Mouse (Mus musculus) intestine, embryonic 16.5 days (tissue): ENCODE results near the gene Triml2. TPM values are rescaled to one million over a fixed set of nuclear protein-coding genes. Genes with fewer than 3 reads are reported as not detected.
A peak's percentile ranks its signal among the peaks of the same experiment; 100 is the strongest.

Experiments
- ATAC-seq: fragments of 200-750 bp; cut with Nextera tagmentation; 2 replicates; pipeline ENCODE4 v1.8.0; 2017; ENCODE audit warnings: moderate TSS enrichment, moderate library complexity
- H3K27ac ChIP-seq: fragments of 300-500 bp; sonication (generic); 2 replicates; pipeline ENCODE4 v1.5.1; 2014; ENCODE audit warnings: mild to moderate bottlenecking, low read length
- H3K27me3 ChIP-seq: fragments of 300-500 bp; sonication (generic); replicated peaks from 2 replicates; pipeline ENCODE4 v1.6.1; 2014; ENCODE audit warnings: low read length, control low read depth, mixed read lengths; ENCODE audit not compliant: control insufficient read depth, insufficient read depth
- H3K36me3 ChIP-seq: fragments of 300-500 bp; sonication (generic); 2 replicates; pipeline ENCODE4 v1.6.1; 2014; ENCODE audit warnings: low read length, control low read depth; ENCODE audit not compliant: control insufficient read depth, insufficient read depth
- H3K4me1 ChIP-seq: fragments of 300-500 bp; sonication (generic); 2 replicates; pipeline ENCODE4 v1.6.1; 2014; ENCODE audit warnings: low read length, control low read depth, mixed read lengths; ENCODE audit not compliant: control insufficient read depth, insufficient read depth
- H3K4me2 ChIP-seq: fragments of 300-500 bp; sonication (generic); 2 replicates; pipeline ENCODE4 v1.6.1; 2014; ENCODE audit warnings: low read depth, low read length, control low read depth
- H3K4me3 ChIP-seq: fragments of 300-500 bp; sonication (generic); 2 replicates; pipeline ENCODE4 v1.5.1; 2014; ENCODE audit warnings: mild to moderate bottlenecking, low read length
- H3K9ac ChIP-seq: fragments of 300-500 bp; sonication (generic); 2 replicates; pipeline ENCODE4 v1.6.1; 2014; ENCODE audit warnings: low read depth, low read length
- H3K9me3 ChIP-seq: fragments of 300-500 bp; sonication (generic); 2 replicates; pipeline ENCODE4 v1.6.1; 2016; ENCODE audit warnings: low read length, control low read depth; ENCODE audit not compliant: control insufficient read depth
- WGBS: fragments of 180-500 bp; shearing (Covaris S2); extraction: QIAGEN DNeasy Blood & Tissue Kit; methylation state at CpG from one replicate; pipeline ENCODE4 v1.1.7; 2014; 5-methylcytosine and 5-hydroxymethylcytosine counted together
- polyA plus RNA-seq: library from polyadenylated mRNA; unstranded; fragments of >200 nt; fragmentation: Nextera tagmentation; extraction: Ambion mirVana; gene quantifications from 2 replicates; pipeline ENCODE4 v1.2.1, GENCODE M21; 2015

The Triml2 gene
- polyA plus RNA-seq, 1 experiment from 2014 or later, result not detected

- H3K27ac ChIP-seq, result no peak overlapping the region
- H3K36me3 ChIP-seq, result no peaks in the 10 kb centered on the region
- no peaks in the 10 kb centered on the region for H3K4me1 ChIP-seq
- no peak overlapping the region for H3K4me3 ChIP-seq
- peak; percentile 94 for ATAC-seq
- H3K27me3 ChIP-seq, result no peaks in the 10 kb centered on the region
- H3K9me3 ChIP-seq, result no peaks in the 10 kb centered on the region
- 27% methylated on average over 4 of the region's 4 CpGs for WGBS
- H3K9ac ChIP-seq, result no peak overlapping the region
- no peak overlapping the region for H3K4me2 ChIP-seq
These were observed 1.2 kb upstream of the Triml2 start for GRCm38 (mm10) chr8:43179189-43179588.

GRCm38 (mm10) chr8:43182281-43182680 is 1.9 kb downstream of the Triml2 start:
- Histone ChIP-seq H3K27ac (no peak overlapping the region), H3K4me3 (no peak overlapping the region), H3K36me3 (no peaks in the 10 kb centered on the region), H3K9me3 (no peaks in the 10 kb centered on the region), H3K9ac (no peak overlapping the region), H3K27me3 (no peaks in the 10 kb centered on the region), H3K4me1 (no peaks in the 10 kb centered on the region), H3K4me2 (no peak overlapping the region)
- 86% methylated on average over 2 of the region's 2 CpGs for WGBS
- ATAC-seq, result no peak

- no peak overlapping the region for H3K9ac ChIP-seq
- H3K4me3 ChIP-seq, result no peak overlapping the region
- H3K9me3 ChIP-seq, result no peaks in the 10 kb centered on the region
- no peaks in the 10 kb centered on the region for H3K36me3 ChIP-seq
- ATAC-seq, result no peak
- no peaks in the 10 kb centered on the region for H3K4me1 ChIP-seq
- H3K27ac ChIP-seq, result no peak overlapping the region
- no peak overlapping the region for H3K4me2 ChIP-seq
- no peaks in the 10 kb centered on the region for H3K27me3 ChIP-seq
These were observed 35.2 kb downstream of the Triml2 start for GRCm38 (mm10) chr8:43215554-43215953.

DNA sequence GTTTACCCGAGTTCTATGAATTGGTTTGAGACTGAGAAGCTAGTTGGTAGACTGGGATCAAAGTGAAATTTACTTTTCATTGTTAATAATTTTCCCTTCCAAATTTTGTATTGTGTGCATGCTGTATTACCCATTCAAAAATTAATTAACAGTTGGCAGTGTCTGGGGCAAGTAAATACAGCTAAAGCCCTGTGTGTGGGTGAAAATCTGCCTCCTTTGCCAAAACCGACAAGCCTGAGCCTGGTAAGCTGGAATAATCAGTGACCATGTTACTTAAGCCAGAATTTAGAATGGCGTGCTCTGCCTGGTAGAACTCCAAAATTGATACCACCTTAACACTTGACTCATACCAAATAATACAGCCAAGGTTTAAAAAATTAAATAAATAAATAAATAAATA is 63.0 kb downstream of the Triml2 start:
- WGBS, result 82% methylated on average over 3 of the region's 3 CpGs
- H3K9me3 ChIP-seq, result no peaks in the 10 kb centered on the region
- no peaks in the 10 kb centered on the region for H3K4me1 ChIP-seq
- H3K4me3 ChIP-seq, result no peak overlapping the region
- H3K9ac ChIP-seq, result no peak overlapping the region
- ATAC-seq, result no peak
- no peak overlapping the region for H3K4me2 ChIP-seq
- H3K27ac ChIP-seq, result no peak overlapping the region
- H3K27me3 ChIP-seq, result no peaks in the 10 kb centered on the region
- no peaks in the 10 kb centered on the region for H3K36me3 ChIP-seq

Other genes starting within 250 kb of the Triml2 start
- gene Triml1, start 39.1 kb upstream of the Triml2 start, polyA plus RNA-seq, result not detected in 2 replicates
- not detected in 2 replicates for gene Zfp42, start 126.4 kb downstream of the Triml2 start, polyA plus RNA-seq